ENCODE assay signal across 26 mouse cellular contexts in genomic region chr10:61010697-61011096, GRCm38 (mm10).
DNase-seq lines count a peak whose midpoint lies in the region; ATAC-seq and TF ChIP-seq lines count a peak whose summit lies in the region.
"Had no signal": no experiment of that assay in that cellular context is flagged by ENCODE, and none has a peak within 500 bp of the region (broad histone marks: within the 10 kb centered on the region; RNA-seq: fewer than 3 reads in every experiment).

No protein-coding gene starts in this region.

- H3K36me3 ChIP-seq in hindbrain, postnatal 0 days (ENCODE audit: insufficient read depth, low read length) = no peaks in the 10 kb centered on the region
- H3K36me3 ChIP-seq in hindbrain, embryonic 12.5 days = no peaks in the 10 kb centered on the region
- no peaks in the 10 kb centered on the region for H3K36me3 ChIP-seq in midbrain, embryonic 14.5 days (ENCODE audit: control insufficient read depth, insufficient read depth, low read length)
- no peaks in the 10 kb centered on the region for H3K36me3 ChIP-seq in midbrain, embryonic 11.5 days (ENCODE audit: control insufficient read depth, insufficient read depth, low read length)
- H3K36me3 ChIP-seq: embryonic facial prominence, embryonic 10.5 days; embryonic facial prominence, embryonic 15.5 days; G1E; hindbrain, embryonic 10.5 days; limb, embryonic 12.5 days; liver, embryonic 15.5 days; stomach, embryonic 15.5 days had no signal

- H3K27ac ChIP-seq in hindbrain, postnatal 0 days = no peak overlapping the region
- H3K27ac ChIP-seq in hindbrain, embryonic 12.5 days = no peak overlapping the region
- H3K27ac ChIP-seq in midbrain, embryonic 14.5 days (replicated peaks; ENCODE audit: low read depth, low read length) = no peak overlapping the region
- no peak overlapping the region for H3K27ac ChIP-seq in midbrain, embryonic 11.5 days (ENCODE audit: low read depth, low read length)
- H3K27ac ChIP-seq: embryonic facial prominence, embryonic 10.5 days; embryonic facial prominence, embryonic 15.5 days; hindbrain, embryonic 10.5 days; limb, embryonic 12.5 days; liver, embryonic 15.5 days; stomach, embryonic 15.5 days had no signal

- TF ChIP-seq CTCF in hindbrain, postnatal 0 days (IDR thresholded peaks at IDR 0.05; ENCODE audit: low read depth) = no peak

- H3K9ac ChIP-seq in hindbrain, postnatal 0 days (replicated peaks; ENCODE audit: low read length) = no peak overlapping the region
- H3K9ac ChIP-seq in hindbrain, embryonic 12.5 days = no peak overlapping the region
- H3K9ac ChIP-seq in midbrain, embryonic 14.5 days (replicated peaks; ENCODE audit: low read length) = no peak overlapping the region
- no peak overlapping the region for H3K9ac ChIP-seq in midbrain, embryonic 11.5 days (ENCODE audit: low read length)
- H3K9ac ChIP-seq: embryonic facial prominence, embryonic 15.5 days; limb, embryonic 12.5 days; liver, embryonic 15.5 days; lung, embryonic 14.5 days; stomach, embryonic 15.5 days had no signal

- H3K4me3 ChIP-seq in hindbrain, postnatal 0 days (ENCODE audit: low read length) = no peak overlapping the region
- H3K4me3 ChIP-seq in hindbrain, embryonic 12.5 days = no peak overlapping the region
- H3K4me3 ChIP-seq in midbrain, embryonic 14.5 days (replicated peaks; ENCODE audit: low read depth, low read length) = no peak overlapping the region
- no peak overlapping the region for H3K4me3 ChIP-seq in midbrain, embryonic 11.5 days (ENCODE audit: low read depth, low read length)
- H3K4me3 ChIP-seq: embryonic facial prominence, embryonic 10.5 days; embryonic facial prominence, embryonic 15.5 days; hindbrain, embryonic 10.5 days; limb, embryonic 12.5 days; liver, embryonic 15.5 days; stomach, embryonic 15.5 days had no signal

- intact Hi-C loops in gastrocnemius, postnatal 14 days (cut with DNase I; ENCODE audit: low total_unique reads) = no loop called here

- 38% methylated on average over 4 of the region's 4 CpGs for WGBS in hindbrain, postnatal 0 days
- 71% methylated on average over 4 of the region's 4 CpGs for WGBS in hindbrain, embryonic 12.5 days
- WGBS in midbrain, embryonic 14.5 days = 76% methylated on average over 4 of the region's 4 CpGs
- 72% methylated on average over 4 of the region's 4 CpGs for WGBS in midbrain, embryonic 11.5 days

- no peak overlapping the region for H3K4me2 ChIP-seq in hindbrain, postnatal 0 days (ENCODE audit: low read depth, low read length)
- no peak overlapping the region for H3K4me2 ChIP-seq in hindbrain, embryonic 12.5 days (replicated peaks)
- H3K4me2 ChIP-seq in midbrain, embryonic 14.5 days (ENCODE audit: low read length) = no peak overlapping the region
- H3K4me2 ChIP-seq in midbrain, embryonic 11.5 days = no peak overlapping the region
- H3K4me2 ChIP-seq: embryonic facial prominence, embryonic 15.5 days; limb, embryonic 12.5 days; liver, embryonic 15.5 days; lung, embryonic 14.5 days; stomach, embryonic 15.5 days had no signal

- peaks cover 10% of the 10 kb centered on the region; the same call in 1 of the 2 replicates for H3K4me1 ChIP-seq in hindbrain, postnatal 0 days (ENCODE audit: insufficient read depth, low read length)
- H3K4me1 ChIP-seq in hindbrain, embryonic 12.5 days = peaks cover 5% of the 10 kb centered on the region
- peaks cover 8% of the 10 kb centered on the region; the same call in 1 of the 2 replicates for H3K4me1 ChIP-seq in midbrain, embryonic 14.5 days (ENCODE audit: control insufficient read depth, insufficient read depth, low read length)
- no peaks in the 10 kb centered on the region for H3K4me1 ChIP-seq in midbrain, embryonic 11.5 days (ENCODE audit: control insufficient read depth, insufficient read depth, low read length)
- H3K4me1 ChIP-seq: embryonic facial prominence, embryonic 15.5 days; limb, embryonic 12.5 days; liver, embryonic 15.5 days; stomach, embryonic 15.5 days had no signal

- no peaks in the 10 kb centered on the region for H3K27me3 ChIP-seq in hindbrain, postnatal 0 days (ENCODE audit: insufficient read depth, low read length)
- H3K27me3 ChIP-seq in hindbrain, embryonic 12.5 days = peaks cover 3% of the 10 kb centered on the region
- no peaks in the 10 kb centered on the region for H3K27me3 ChIP-seq in midbrain, embryonic 14.5 days (ENCODE audit: control insufficient read depth, insufficient read depth, low read length)
- no peaks in the 10 kb centered on the region for H3K27me3 ChIP-seq in midbrain, embryonic 11.5 days (ENCODE audit: control insufficient read depth, insufficient read depth, low read length)
- H3K27me3 ChIP-seq: embryonic facial prominence, embryonic 15.5 days; limb, embryonic 12.5 days; liver, embryonic 15.5 days; stomach, embryonic 15.5 days had no signal

- DNase-seq in cerebellum, postnatal 10 days = peak; percentile 47 to 63
- DNase-seq in hindbrain, postnatal 0 days (ENCODE audit: low spot score) = peak; percentile 68
- peak; percentile 31 for DNase-seq in midbrain, embryonic 14.5 days
- no peak for DNase-seq in midbrain, embryonic 11.5 days (ENCODE audit: low spot score, missing footprints)
- DNase-seq in MN1 (ENCODE audit: low spot score) = peak; percentile 51
- DNase-seq in gastrocnemius, postnatal 14 days = no peak
- DNase-seq: adrenal gland, postnatal 14 days; cerebellum, adult 2 months; cerebellum, postnatal 25 days; gastrocnemius, postnatal 10 days; heart, postnatal 14 days; kidney, postnatal 4 days; lung, embryonic 14.5 days; lung, postnatal 14 days; right cerebral cortex, postnatal 25 days had no signal

- ATAC-seq in cerebellum, adult (ENCODE audit: insufficient number of reproducible peaks, low FRiP score, low TSS enrichment) = no peak
- 0 out of 2 replicates have a peak, but pooled peaks have one; percentile 30 for ATAC-seq in hindbrain, postnatal 0 days
- ATAC-seq in hindbrain, embryonic 12.5 days (ENCODE audit: low FRiP score) = no peak
- ATAC-seq in midbrain, embryonic 14.5 days (ENCODE audit: low FRiP score, low TSS enrichment) = no peak
- no peak for ATAC-seq in midbrain, embryonic 11.5 days (ENCODE audit: low FRiP score)
- ATAC-seq: intestine, postnatal 0 days; Patski had no signal

- no peaks in the 10 kb centered on the region for H3K9me3 ChIP-seq in hindbrain, postnatal 0 days (ENCODE audit: low read length)
- no peaks in the 10 kb centered on the region for H3K9me3 ChIP-seq in hindbrain, embryonic 12.5 days (replicated peaks)
- no peaks in the 10 kb centered on the region for H3K9me3 ChIP-seq in midbrain, embryonic 14.5 days (ENCODE audit: control insufficient read depth, low read length)
- no peaks in the 10 kb centered on the region for H3K9me3 ChIP-seq in midbrain, embryonic 11.5 days (ENCODE audit: control insufficient read depth, low read length)
- H3K9me3 ChIP-seq: embryonic facial prominence, embryonic 10.5 days; embryonic facial prominence, embryonic 15.5 days; hindbrain, embryonic 10.5 days; limb, embryonic 12.5 days; liver, embryonic 15.5 days; stomach, embryonic 15.5 days had no signal

Comparison
In these comparisons a context has a peak if more than half of its experiments do, and no peak if none do; other contexts are left out.
1. DNase-seq: peak in cerebellum, postnatal 10 days (2 of 2), hindbrain, postnatal 0 days (single experiment), midbrain, embryonic 14.5 days (single experiment) and MN1 (single experiment); none in midbrain, embryonic 11.5 days (single experiment) and gastrocnemius, postnatal 14 days (single experiment).